Mouse (Mus musculus) intestine, embryonic 15.5 days (tissue): ENCODE measurements around the gene Fcho1. TPM values are rescaled to one million over a fixed set of nuclear protein-coding genes. Genes with fewer than 3 reads are reported as not detected.
A peak's percentile ranks its signal among the peaks of the same experiment; 100 is the strongest.

Experiments
- ATAC-seq: fragments of 200-750 bp; cut with Nextera tagmentation; 2 replicates; pipeline ENCODE4 v1.8.0; 2017; ENCODE audit warnings: moderate TSS enrichment, moderate library complexity
- H3K27ac ChIP-seq: fragments of 300-500 bp; sonication (generic); 2 replicates; pipeline ENCODE4 v1.5.1; 2015; ENCODE audit warnings: mild to moderate bottlenecking, inconsistent platforms
- H3K27me3 ChIP-seq: fragments of 300-500 bp; sonication (generic); replicated peaks from 2 replicates; pipeline ENCODE4 v1.6.1; 2015; ENCODE audit warnings: inconsistent platforms
- H3K36me3 ChIP-seq: fragments of 300-500 bp; sonication (generic); 2 replicates; pipeline ENCODE4 v1.6.1; 2015; ENCODE audit warnings: inconsistent platforms
- H3K4me1 ChIP-seq: fragments of 300-500 bp; sonication (generic); replicated peaks from 2 replicates; pipeline ENCODE4 v1.6.1; 2015; ENCODE audit warnings: inconsistent platforms
- H3K4me2 ChIP-seq: fragments of 300-500 bp; sonication (generic); replicated peaks from 2 replicates; pipeline ENCODE4 v1.6.1; 2015; ENCODE audit warnings: mild to moderate bottlenecking, inconsistent platforms
- H3K4me3 ChIP-seq: fragments of 300-500 bp; sonication (generic); replicated peaks from 2 replicates; pipeline ENCODE4 v1.5.1; 2015; ENCODE audit warnings: inconsistent platforms
- H3K9ac ChIP-seq: fragments of 300-500 bp; sonication (generic); 2 replicates; pipeline ENCODE4 v1.6.1; 2015; ENCODE audit warnings: inconsistent platforms
- H3K9me3 ChIP-seq: fragments of 300-500 bp; sonication (generic); 2 replicates; pipeline ENCODE4 v1.6.1; 2016; ENCODE audit warnings: inconsistent platforms
- WGBS: fragments of 180-500 bp; shearing (Covaris S2); methylation state at CpG from one replicate; pipeline ENCODE4 v1.1.7; 2015; 5-methylcytosine and 5-hydroxymethylcytosine counted together
- polyA plus RNA-seq: library from polyadenylated mRNA; unstranded; fragments of >200 nt; fragmentation: Nextera tagmentation; extraction: Ambion mirVana; gene quantifications from 2 replicates; pipeline ENCODE4 v1.2.1, GENCODE M21; 2015

The Fcho1 gene
- polyA plus RNA-seq, 1 experiment from 2014 or later: 5.3 TPM

DNA sequence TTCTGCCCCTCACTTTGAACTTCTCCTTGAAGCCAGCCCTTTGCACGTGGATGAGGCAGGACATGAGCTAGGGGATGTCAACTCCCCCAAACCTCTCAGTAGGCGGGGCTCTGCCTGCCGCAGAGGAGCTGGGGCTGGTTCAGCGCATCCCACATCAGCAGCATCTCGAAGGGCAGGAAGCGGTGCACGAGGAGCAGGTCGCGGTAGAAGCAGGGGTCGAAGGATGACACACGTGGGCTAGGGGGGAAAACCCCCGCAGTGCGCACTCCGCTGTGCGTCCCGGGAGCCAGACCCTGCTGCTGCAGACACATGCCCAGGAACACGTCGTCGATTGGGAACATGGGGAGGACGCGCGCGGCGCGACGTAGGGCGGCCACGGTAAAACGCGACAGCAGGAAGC is 33.0 kb downstream of the Fcho1 start:
- Histone ChIP-seq H3K27ac (no peak overlapping the region), H3K27me3 (peaks cover 78% of the 10 kb centered on the region), H3K36me3 (no peaks in the 10 kb centered on the region), H3K9me3 (no peaks in the 10 kb centered on the region), H3K4me3 (no peak overlapping the region), H3K4me2 (no peak overlapping the region), H3K9ac (no peak overlapping the region), H3K4me1 (peaks cover 16% of the 10 kb centered on the region)
- 25% methylated on average over 30 of the region's 30 CpGs for WGBS
- no peak for ATAC-seq

DNA sequence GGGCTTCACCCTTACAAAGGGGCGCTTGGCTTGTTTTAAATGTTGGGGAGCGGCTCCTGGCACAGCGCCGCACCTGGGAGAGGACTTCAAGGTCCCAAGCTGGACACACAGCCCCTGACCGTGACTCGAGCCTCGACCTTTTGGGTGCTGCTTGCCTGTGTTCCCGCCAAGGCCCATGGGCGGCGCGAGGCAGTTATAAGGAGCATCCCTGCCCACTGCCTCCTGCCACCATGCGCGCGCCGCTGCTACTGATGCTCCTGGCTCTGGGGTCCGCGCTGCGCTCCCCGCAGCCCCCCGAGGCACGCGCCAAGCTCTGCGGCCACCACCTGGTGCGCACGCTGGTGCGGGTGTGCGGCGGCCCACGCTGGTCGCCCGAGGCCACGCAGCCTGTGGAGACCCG is 36.5 kb downstream of the Fcho1 start, which contains the start of gene Insl3:
TSS of gene Insl3 (plus strand) at position 187 of the 400 bp plus-strand sequence.
- no peaks in the 10 kb centered on the region for H3K36me3 ChIP-seq
- H3K4me1 ChIP-seq: peaks cover 32% of the 10 kb centered on the region
- no peak for ATAC-seq
- WGBS: 8% methylated on average over 33 of the region's 33 CpGs
- no peak within 1 kb of the TSS for H3K4me3 ChIP-seq
- H3K9ac ChIP-seq: no peak within 1 kb of the TSS
- no peak within 1 kb of the TSS for H3K27ac ChIP-seq
- peaks cover 100% of the 10 kb centered on the region for H3K27me3 ChIP-seq
- H3K9me3 ChIP-seq: no peaks in the 10 kb centered on the region
- no peak within 1 kb of the TSS for H3K4me2 ChIP-seq

DNA sequence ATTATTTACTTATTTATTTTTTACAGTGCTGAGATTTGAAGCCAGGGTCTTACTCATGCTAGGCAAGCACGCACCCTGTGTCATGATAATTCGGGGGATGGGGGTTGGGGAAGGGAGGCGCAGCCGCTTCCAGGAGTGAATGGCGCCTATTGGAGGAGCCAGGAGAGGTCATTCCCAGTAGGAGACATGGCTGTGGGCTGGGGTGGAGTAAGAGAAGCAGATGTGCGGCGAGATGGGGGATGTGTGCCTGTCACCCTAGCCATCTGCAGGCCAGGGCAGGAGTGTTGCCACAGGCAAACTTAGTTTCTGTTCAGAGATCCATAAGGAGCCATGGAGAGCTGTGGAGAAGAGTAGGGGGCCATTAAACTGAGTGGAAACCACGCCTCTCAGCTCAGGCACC is 37.9 kb downstream of the Fcho1 start:
- no peak overlapping the region for H3K4me2 ChIP-seq
- H3K4me3 ChIP-seq: no peak overlapping the region
- no peaks in the 10 kb centered on the region for H3K9me3 ChIP-seq
- no peak for ATAC-seq
- peaks cover 100% of the 10 kb centered on the region for H3K27me3 ChIP-seq
- no peaks in the 10 kb centered on the region for H3K36me3 ChIP-seq
- 9% methylated on average over 8 of the region's 8 CpGs for WGBS
- H3K4me1 ChIP-seq: peaks cover 24% of the 10 kb centered on the region
- H3K9ac ChIP-seq: no peak overlapping the region
- no peak overlapping the region for H3K27ac ChIP-seq

DNA sequence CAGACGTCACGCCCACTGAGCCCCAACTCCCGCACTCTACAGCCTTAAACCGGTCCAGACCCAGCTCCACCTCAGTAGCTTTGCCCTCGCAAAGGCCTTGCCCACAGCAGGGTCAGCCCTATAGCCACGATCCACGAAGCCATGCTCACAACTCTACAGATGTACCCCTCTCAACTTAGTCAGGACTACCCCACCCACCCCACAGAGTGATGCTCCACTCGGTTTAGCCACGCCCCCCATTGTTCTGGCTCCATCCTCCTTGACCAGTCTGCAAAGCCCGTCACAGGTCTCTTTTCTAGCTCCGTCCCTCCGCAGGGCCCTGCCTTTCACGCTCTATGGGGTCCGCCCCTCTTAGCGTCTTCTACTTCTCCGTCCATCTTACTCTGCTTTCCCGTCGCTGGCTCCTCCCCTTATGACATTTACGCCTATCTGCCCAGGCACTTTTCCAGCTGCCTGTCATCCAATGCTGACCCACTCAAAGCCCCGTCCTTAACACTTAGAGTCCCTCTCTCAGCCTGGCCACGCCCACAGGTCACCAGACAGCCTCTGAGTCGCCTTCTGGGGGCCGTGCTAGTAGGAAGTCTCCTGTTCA is 39.3 kb downstream of the Fcho1 start:
- Histone ChIP-seq H3K4me1 (peaks cover 24% of the 10 kb centered on the region), H3K4me3 (peak overlapping the region; percentile 28), H3K4me2 (peak overlapping the region; percentile 58), H3K27ac (no peak overlapping the region), H3K36me3 (no peaks in the 10 kb centered on the region), H3K9me3 (no peaks in the 10 kb centered on the region), H3K9ac (no peak overlapping the region), H3K27me3 (peaks cover 99% of the 10 kb centered on the region)
- 4% methylated on average over 23 of the region's 23 CpGs for WGBS
- peak; percentile 57 for ATAC-seq

DNA sequence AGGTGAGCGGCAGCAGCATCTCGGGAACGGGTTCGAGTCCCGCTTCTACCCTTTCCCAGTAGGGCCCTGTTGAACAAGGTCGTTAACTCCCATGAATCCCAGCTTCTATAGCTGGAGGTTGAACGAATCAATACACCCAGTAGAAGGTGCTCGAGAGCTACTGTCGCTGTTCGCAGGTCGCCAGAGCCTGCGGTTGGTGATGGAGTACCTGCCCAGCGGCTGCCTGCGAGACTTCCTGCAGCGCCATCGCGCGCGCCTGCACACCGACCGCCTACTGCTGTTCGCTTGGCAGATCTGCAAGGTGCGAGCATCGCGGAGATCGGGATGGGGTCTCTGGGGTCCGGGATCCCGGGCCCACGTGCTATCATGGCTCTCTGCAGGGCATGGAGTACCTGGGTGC is 39.9 kb downstream of the Fcho1 start:
- H3K27ac ChIP-seq: no peak overlapping the region
- H3K36me3 ChIP-seq: no peaks in the 10 kb centered on the region
- peak overlapping the region; percentile 28 for H3K4me3 ChIP-seq
- no peak overlapping the region for H3K9ac ChIP-seq
- peaks cover 27% of the 10 kb centered on the region for H3K4me1 ChIP-seq
- ATAC-seq: peak; percentile 11
- H3K27me3 ChIP-seq: peaks cover 99% of the 10 kb centered on the region
- H3K4me2 ChIP-seq: peak overlapping the region; percentile 58
- 4% methylated on average over 29 of the region's 29 CpGs for WGBS
- H3K9me3 ChIP-seq: no peaks in the 10 kb centered on the region

DNA sequence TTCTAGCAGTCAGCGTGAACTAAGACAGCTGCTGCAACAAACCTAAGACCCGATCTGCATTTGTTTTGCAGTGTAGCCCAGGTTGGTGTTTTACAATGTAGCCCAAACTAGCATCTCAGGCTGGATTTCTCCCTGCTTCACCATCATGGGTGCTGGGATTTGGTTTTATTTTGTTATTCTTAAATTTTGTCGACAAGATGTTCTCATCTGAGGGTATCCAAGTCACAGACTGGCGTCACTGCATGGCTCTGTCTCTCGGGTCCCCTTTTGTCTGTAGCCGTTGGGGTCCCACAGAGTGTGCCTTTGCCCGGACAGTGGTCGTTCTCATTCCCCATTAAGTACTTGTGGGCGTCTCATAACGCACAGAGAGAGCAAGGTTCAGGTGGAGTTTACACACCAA is 40.8 kb downstream of the Fcho1 start:
- no peak for ATAC-seq
- Histone ChIP-seq H3K9me3 (no peaks in the 10 kb centered on the region), H3K9ac (no peak overlapping the region), H3K4me1 (peaks cover 31% of the 10 kb centered on the region), H3K4me2 (no peak overlapping the region), H3K27ac (no peak overlapping the region), H3K4me3 (no peak overlapping the region), H3K27me3 (peaks cover 95% of the 10 kb centered on the region), H3K36me3 (no peaks in the 10 kb centered on the region)
- 24% methylated on average over 10 of the region's 10 CpGs for WGBS

DNA sequence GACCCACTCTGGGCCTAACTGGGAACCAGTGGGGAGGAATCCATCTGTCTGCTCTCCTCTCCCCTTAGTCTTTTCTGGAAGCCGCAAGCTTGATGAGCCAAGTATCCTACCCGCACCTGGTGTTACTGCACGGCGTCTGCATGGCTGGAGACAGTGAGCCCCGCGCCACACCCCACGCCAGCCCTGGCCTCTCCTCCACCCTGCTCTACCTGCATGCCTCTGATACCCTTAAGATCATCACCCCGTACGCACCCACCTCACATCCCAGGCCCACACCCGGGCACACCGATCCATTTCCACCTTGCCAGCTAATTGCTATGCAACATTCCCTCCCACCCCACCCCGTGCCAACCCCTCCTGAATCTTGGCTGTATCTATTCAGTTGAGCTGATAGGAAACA is 42.7 kb downstream of the Fcho1 start:
- no peak overlapping the region for H3K9ac ChIP-seq
- peaks cover 92% of the 10 kb centered on the region for H3K27me3 ChIP-seq
- H3K27ac ChIP-seq: no peak overlapping the region
- ATAC-seq: no peak
- H3K36me3 ChIP-seq: no peaks in the 10 kb centered on the region
- H3K4me1 ChIP-seq: peaks cover 33% of the 10 kb centered on the region
- WGBS: 70% methylated on average over 12 of the region's 12 CpGs
- no peak overlapping the region for H3K4me2 ChIP-seq
- H3K4me3 ChIP-seq: no peak overlapping the region
- no peaks in the 10 kb centered on the region for H3K9me3 ChIP-seq

DNA sequence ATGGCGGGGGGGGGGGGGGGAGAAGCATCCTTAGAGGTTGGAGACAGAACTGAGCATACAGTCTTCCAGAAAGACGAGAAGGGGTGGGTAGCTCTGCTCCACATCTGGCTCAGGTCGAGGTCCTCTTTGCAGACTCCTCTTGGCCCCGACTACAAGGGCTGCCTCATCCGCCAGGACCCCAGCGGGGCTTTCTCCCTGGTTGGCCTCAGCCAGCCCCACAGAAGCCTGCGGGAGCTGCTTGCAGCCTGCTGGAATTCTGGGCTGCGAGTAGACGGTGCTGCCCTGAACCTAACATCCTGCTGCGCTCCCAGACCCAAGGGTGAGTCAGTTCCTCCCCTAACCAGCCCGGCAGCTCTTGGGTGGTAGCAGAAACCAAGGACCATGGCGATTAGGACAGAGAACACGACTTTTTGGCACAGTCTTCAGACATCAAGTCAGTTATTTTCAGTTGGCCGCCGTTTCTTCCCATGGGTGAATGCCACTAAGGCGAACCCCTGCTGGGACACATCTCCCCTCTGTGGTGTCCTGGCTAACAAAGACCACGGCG is 44.1 kb downstream of the Fcho1 start:
- Histone ChIP-seq H3K36me3 (no peaks in the 10 kb centered on the region), H3K4me1 (peaks cover 28% of the 10 kb centered on the region), H3K4me3 (no peak overlapping the region), H3K27me3 (peaks cover 78% of the 10 kb centered on the region), H3K9ac (no peak overlapping the region), H3K4me2 (no peak overlapping the region), H3K9me3 (no peaks in the 10 kb centered on the region), H3K27ac (no peak overlapping the region)
- ATAC-seq: no peak
- 27% methylated on average over 18 of the region's 18 CpGs for WGBS

DNA sequence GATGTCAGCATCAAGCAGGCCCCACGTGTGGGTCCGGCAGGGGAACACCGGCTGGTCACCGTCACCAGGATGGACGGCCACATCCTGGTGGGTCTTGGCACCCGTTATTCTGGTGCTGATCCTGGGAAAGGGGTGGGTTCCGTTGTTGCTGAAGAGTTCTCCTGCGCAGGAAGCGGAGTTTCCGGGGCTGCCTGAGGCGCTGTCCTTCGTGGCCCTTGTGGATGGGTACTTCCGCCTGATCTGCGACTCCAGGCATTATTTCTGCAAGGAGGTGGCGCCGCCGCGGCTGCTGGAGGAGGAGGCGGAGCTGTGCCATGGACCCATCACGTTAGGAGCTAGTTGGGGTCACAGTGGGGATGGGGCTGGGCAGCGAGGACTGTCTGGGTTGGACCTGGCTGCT is 45.0 kb downstream of the Fcho1 start:
- peaks cover 25% of the 10 kb centered on the region for H3K4me1 ChIP-seq
- H3K27me3 ChIP-seq: peaks cover 68% of the 10 kb centered on the region
- H3K4me2 ChIP-seq: peak overlapping the region; percentile 37; the same call in 1 of the 2 replicates

DNA sequence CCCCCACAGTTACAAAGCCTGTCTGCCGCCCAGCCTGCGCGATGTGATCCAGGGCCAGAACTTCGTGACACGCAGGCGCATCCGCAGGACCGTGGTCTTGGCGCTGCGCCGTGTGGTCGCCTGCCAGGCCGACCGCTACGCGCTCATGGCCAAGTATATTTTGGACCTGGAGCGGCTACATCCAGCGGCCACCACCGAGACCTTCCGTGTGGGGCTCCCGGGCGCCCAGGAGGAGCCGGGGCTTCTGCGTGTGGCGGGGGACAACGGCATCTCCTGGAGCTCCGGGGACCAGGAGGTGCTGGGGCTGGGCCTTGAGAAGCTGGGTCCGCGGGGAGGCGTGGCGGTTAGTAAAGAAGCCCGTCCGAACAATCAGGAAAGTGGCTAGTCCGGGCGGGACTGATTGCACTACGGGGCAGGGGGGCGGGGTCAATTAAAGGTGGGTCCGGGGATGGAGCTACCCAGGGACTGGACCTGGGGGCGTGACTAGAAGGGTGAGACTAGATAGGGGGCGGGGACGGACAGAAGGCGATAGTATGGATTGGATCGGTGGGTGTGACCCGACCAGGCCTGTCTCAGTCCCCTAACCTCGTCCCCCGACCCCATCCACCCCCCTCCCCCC is 45.9 kb downstream of the Fcho1 start:
- Histone ChIP-seq H3K4me3 (peak overlapping the region; percentile 30), H3K9ac (peak overlapping the region; percentile 26), H3K36me3 (no peaks in the 10 kb centered on the region), H3K4me1 (peaks cover 25% of the 10 kb centered on the region), H3K4me2 (peak overlapping the region; percentile 68), H3K27me3 (peaks cover 60% of the 10 kb centered on the region), H3K27ac (no peak overlapping the region), H3K9me3 (no peaks in the 10 kb centered on the region)
- ATAC-seq: no peak
- WGBS: 7% methylated on average over 46 of the region's 46 CpGs

More for the DNA sequence above, 45.0 kb downstream of the Fcho1 start:
- no peak overlapping the region for H3K9ac ChIP-seq
- no peaks in the 10 kb centered on the region for H3K9me3 ChIP-seq
- no peaks in the 10 kb centered on the region for H3K36me3 ChIP-seq
- ATAC-seq: no peak
- H3K27ac ChIP-seq: no peak overlapping the region
- WGBS: 20% methylated on average over 21 of the region's 21 CpGs
- H3K4me3 ChIP-seq: 0 out of 2 replicates have a peak overlapping the region, but pooled peaks have one; percentile 6

DNA sequence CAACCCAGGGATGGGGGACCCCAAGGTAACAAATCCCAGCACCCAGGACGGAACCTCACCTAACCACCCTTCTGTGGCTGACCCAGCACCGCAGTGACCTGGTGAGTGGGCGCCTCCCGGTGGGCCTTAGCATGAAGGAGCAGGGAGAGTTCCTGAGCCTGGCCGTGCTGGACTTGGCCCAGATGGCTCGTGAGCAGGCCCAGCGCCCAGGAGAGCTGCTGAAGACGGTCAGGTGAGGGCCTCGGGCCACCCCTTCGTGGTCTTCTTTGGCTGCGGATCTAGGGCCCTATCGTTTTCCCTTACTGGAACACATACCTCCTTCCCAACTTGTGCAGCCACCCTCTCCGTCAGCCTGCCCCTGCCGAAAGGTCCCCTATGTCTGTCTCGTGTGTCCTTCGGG is 46.4 kb downstream of the Fcho1 start:
- ATAC-seq: no peak
- peak overlapping the region; percentile 68 for H3K4me2 ChIP-seq
- H3K4me3 ChIP-seq: peak overlapping the region; percentile 30
- peaks cover 55% of the 10 kb centered on the region for H3K27me3 ChIP-seq
- H3K36me3 ChIP-seq: no peaks in the 10 kb centered on the region
- peaks cover 25% of the 10 kb centered on the region for H3K4me1 ChIP-seq
- 27% methylated on average over 16 of the region's 16 CpGs for WGBS
- H3K27ac ChIP-seq: no peak overlapping the region
- H3K9me3 ChIP-seq: no peaks in the 10 kb centered on the region
- peak overlapping the region; percentile 26; the same call in 1 of the 2 replicates for H3K9ac ChIP-seq

DNA sequence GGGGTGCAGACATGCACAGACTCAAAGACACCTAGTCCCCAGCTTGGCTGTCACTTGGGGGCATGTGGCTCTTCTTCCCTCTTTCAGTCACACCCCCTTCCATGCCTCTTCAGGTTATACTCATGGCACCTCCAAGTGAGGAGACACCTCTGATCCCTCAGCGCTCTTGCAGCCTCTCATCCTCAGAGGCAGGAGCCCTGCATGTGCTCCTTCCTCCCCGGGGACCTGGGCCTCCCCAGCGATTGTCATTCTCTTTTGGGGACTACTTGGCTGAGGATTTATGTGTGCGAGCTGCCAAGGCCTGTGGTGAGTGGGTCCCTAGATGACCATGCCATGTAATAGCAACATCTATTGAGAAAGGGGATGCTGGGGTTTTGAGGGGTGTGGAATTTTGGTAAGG is 47.3 kb downstream of the Fcho1 start:
- no peak for ATAC-seq
- 75% methylated on average over 4 of the region's 4 CpGs for WGBS
- H3K27me3 ChIP-seq: peaks cover 46% of the 10 kb centered on the region

DNA sequence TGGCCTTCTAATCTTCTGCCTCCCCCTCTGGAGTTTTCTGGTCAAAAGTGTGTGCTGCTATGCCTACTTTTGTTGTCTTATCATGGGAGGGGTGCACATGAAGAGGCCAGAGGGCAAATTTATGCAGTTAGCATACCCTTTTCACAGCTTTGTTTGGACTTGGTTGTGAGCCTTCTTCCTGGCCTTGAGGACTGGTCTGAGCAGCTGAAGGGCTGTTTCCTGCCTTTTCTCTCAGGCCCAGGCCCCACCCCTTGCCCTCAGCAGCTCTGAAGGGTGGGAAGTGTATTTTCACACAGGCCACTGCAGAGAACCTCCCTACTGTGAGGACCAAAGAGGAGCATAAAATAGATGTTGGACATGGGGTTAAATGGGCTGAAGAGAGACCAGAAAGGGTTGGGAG is 48.0 kb downstream of the Fcho1 start:
- no peak for ATAC-seq
- H3K27ac ChIP-seq: no peak overlapping the region

More for the DNA sequence above, 47.3 kb downstream of the Fcho1 start:
- Histone ChIP-seq H3K4me2 (no peak overlapping the region), H3K36me3 (no peaks in the 10 kb centered on the region), H3K27ac (no peak overlapping the region), H3K4me3 (no peak overlapping the region), H3K9ac (no peak overlapping the region), H3K9me3 (no peaks in the 10 kb centered on the region), H3K4me1 (peaks cover 25% of the 10 kb centered on the region)

More for the DNA sequence above, 48.0 kb downstream of the Fcho1 start:
- H3K9ac ChIP-seq: no peak overlapping the region
- peak overlapping the region; percentile 87 for H3K4me2 ChIP-seq
- peaks cover 25% of the 10 kb centered on the region for H3K4me1 ChIP-seq
- H3K27me3 ChIP-seq: peaks cover 39% of the 10 kb centered on the region
- H3K36me3 ChIP-seq: no peaks in the 10 kb centered on the region
- no peak overlapping the region for H3K4me3 ChIP-seq
- no peaks in the 10 kb centered on the region for H3K9me3 ChIP-seq
